Mouse (Mus musculus): ENCODE data around the gene Isl2.

Isl2 gene

GRCm38 (mm10) chr9:55546176-55547010 is 7.9 kb downstream of the Isl2 start:
- no peak for DNase-seq (ENCODE audit: low spot score in 2 of 2)

GRCm38 (mm10) chr9:55548871-55549270 is 10.4 kb downstream of the Isl2 start:
- no peak for DNase-seq (ENCODE audit: low spot score in 2 of 2)

GRCm38 (mm10) chr9:55549302-55549890 is 10.9 kb downstream of the Isl2 start:
- DNase-seq (ENCODE audit: low spot score in 2 of 2) = no peak

GRCm38 (mm10) chr9:55554986-55555385 is 16.5 kb downstream of the Isl2 start:
- no peak for DNase-seq (ENCODE audit: low spot score in 2 of 2)

GRCm38 (mm10) chr9:55560960-55561359 is 22.5 kb downstream of the Isl2 start:
- no peak for DNase-seq (ENCODE audit: low spot score in 2 of 2)

GRCm38 (mm10) chr9:55568466-55569159 is 30.1 kb downstream of the Isl2 start:
- DNase-seq (ENCODE audit: low spot score in 2 of 2) = no peak

- no peak for DNase-seq (ENCODE audit: low spot score in 2 of 2)
Measured at GRCm38 (mm10) chr9:55571071-55571470, 32.6 kb downstream of the Isl2 start.

GRCm38 (mm10) chr9:55576571-55576970 is 38.1 kb downstream of the Isl2 start:
- DNase-seq (ENCODE audit: low spot score in 2 of 2) = no peak

GRCm38 (mm10) chr9:55581414-55581813 is 42.9 kb downstream of the Isl2 start:
- no peak for DNase-seq (ENCODE audit: low spot score in 2 of 2)

- DNase-seq (ENCODE audit: low spot score in 2 of 2) = no peak
Measured at GRCm38 (mm10) chr9:55586141-55586540, 47.7 kb downstream of the Isl2 start.
